Mouse (Mus musculus): Measurements from ENCODE around the gene Fas. TPM values are rescaled to one million over a fixed set of nuclear protein-coding genes. Genes with fewer than 3 reads are reported as not detected.

Gene Fas
- polyA plus RNA-seq (2012; rRNA removed), result 4.7 and 7.3 TPM in 2 replicates

- DNase-seq (ENCODE audit: low read depth, low spot score), result no peak
- 2% methylated on average over 19 of the region's 19 CpGs for WGBS
Observed at GRCm38 (mm10) chr19:34289948-34290789, at the start of gene Fas. Gene Fas (plus strand): TSS chr19:34290666.

- WGBS, result 68% methylated on average over 15 of the region's 15 CpGs
- no peak for DNase-seq (ENCODE audit: low read depth, low spot score)
Observed at GRCm38 (mm10) chr19:34241247-34241915, 49.1 kb upstream of the Fas start.

- DNase-seq (ENCODE audit: low read depth, low spot score), result no peak
Observed at GRCm38 (mm10) chr19:34242925-34243324, 47.5 kb upstream of the Fas start.

GRCm38 (mm10) chr19:34244056-34244455, 46.4 kb upstream of the Fas start:
- 7% methylated on average over 6 of the region's 6 CpGs for WGBS
- peak; percentile 64 for DNase-seq (ENCODE audit: low read depth, low spot score)

- DNase-seq (ENCODE audit: low read depth, low spot score), result no peak
- WGBS, result 54% methylated on average over 5 of the region's 5 CpGs
Observed at GRCm38 (mm10) chr19:34248558-34248957, 41.9 kb upstream of the Fas start.

- WGBS, result 69% methylated on average over 4 of the region's 4 CpGs
- no peak for DNase-seq (ENCODE audit: low read depth, low spot score)
Observed at GRCm38 (mm10) chr19:34250621-34251020, 39.8 kb upstream of the Fas start.

- 51% methylated on average over 2 of the region's 2 CpGs for WGBS
- no peak for DNase-seq (ENCODE audit: low read depth, low spot score)
Observed at GRCm38 (mm10) chr19:34251900-34252299, 38.6 kb upstream of the Fas start.

- no peak for DNase-seq (ENCODE audit: low read depth, low spot score)
- 70% methylated on average over 9 of the region's 9 CpGs for WGBS
Observed at GRCm38 (mm10) chr19:34252450-34252849, 38.0 kb upstream of the Fas start.

GRCm38 (mm10) chr19:34254101-34254879, 36.2 kb upstream of the Fas start:
- DNase-seq (ENCODE audit: low read depth, low spot score), result no peak
- 37% methylated on average over 14 of the region's 14 CpGs for WGBS

GRCm38 (mm10) chr19:34254880-34255681, 35.4 kb upstream of the Fas start, which contains the start of gene Acta2:
Gene Acta2 (minus strand): TSS chr19:34255590.
- WGBS, result 37% methylated on average over 16 of the region's 16 CpGs
- DNase-seq (ENCODE audit: low read depth, low spot score), result no peak

GRCm38 (mm10) chr19:34256149-34256548, 34.3 kb upstream of the Fas start:
- DNase-seq (ENCODE audit: low read depth, low spot score), result no peak
- 67% methylated on average over 5 of the region's 5 CpGs for WGBS

- DNase-seq (ENCODE audit: low read depth, low spot score), result no peak
- 71% methylated on average over 2 of the region's 2 CpGs for WGBS
Observed at GRCm38 (mm10) chr19:34256936-34257335, 33.5 kb upstream of the Fas start.

- no peak for DNase-seq (ENCODE audit: low read depth, low spot score)
- 28% methylated on average over 2 of the region's 2 CpGs for WGBS
Observed at GRCm38 (mm10) chr19:34262273-34262974, 28.0 kb upstream of the Fas start.

GRCm38 (mm10) chr19:34265604-34266193, 24.8 kb upstream of the Fas start:
- DNase-seq (ENCODE audit: low read depth, low spot score), result no peak
- WGBS, result 22% methylated on average over 5 of the region's 5 CpGs

GRCm38 (mm10) chr19:34268991-34269390, 21.5 kb upstream of the Fas start:
- WGBS, result 49% methylated on average over 1 of the region's 1 CpGs

GRCm38 (mm10) chr19:34270106-34270726, 20.2 kb upstream of the Fas start:
- DNase-seq (ENCODE audit: low read depth, low spot score), result no peak
- WGBS, result 34% methylated on average over 11 of the region's 11 CpGs

More at GRCm38 (mm10) chr19:34268991-34269390, 21.5 kb upstream of the Fas start:
- DNase-seq (ENCODE audit: low read depth, low spot score), result no peak

- DNase-seq (ENCODE audit: low read depth, low spot score), result no peak
- 95% methylated on average over 13 of the region's 13 CpGs for WGBS
Observed at GRCm38 (mm10) chr19:34270824-34271464, 19.5 kb upstream of the Fas start.
